Mouse (Mus musculus): ENCODE measurements around the gene Sdk1.

The Sdk1 gene

GRCm38 (mm10) chr5:141240841-141241543 lies at the start of gene Sdk1:
Sdk1 (plus strand) TSS chr5:141241490.
- no peak for DNase-seq (ENCODE audit: extremely low read depth, insufficient read length, low spot score)

DNA sequence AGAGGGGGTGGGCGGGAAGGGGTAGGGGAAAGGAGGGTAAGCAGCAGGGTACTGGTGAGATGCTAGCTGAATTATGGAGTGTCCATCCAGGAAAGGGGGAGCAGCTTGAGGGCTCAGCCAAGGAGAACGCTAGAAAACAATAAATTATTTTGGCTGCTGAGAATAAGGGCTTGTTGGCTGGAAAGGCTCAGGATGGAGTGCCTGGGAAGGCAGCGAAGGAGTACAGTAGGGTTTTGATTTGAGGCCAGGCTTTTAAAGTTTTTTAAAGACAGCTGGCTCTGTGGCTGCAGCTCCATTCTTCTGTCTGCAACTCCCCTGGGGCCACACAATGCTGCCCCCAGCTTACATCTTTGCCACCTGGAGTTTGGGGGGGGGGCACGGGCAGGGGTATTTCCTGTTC lies 44.0 kb upstream of the Sdk1 start:
- DNase-seq (ENCODE audit: extremely low read depth, insufficient read length, low spot score) = no peak

GRCm38 (mm10) chr5:141202276-141203065 lies 38.8 kb upstream of the Sdk1 start:
- peak; percentile 46 for DNase-seq (ENCODE audit: extremely low read depth, insufficient read length, low spot score)

DNA sequence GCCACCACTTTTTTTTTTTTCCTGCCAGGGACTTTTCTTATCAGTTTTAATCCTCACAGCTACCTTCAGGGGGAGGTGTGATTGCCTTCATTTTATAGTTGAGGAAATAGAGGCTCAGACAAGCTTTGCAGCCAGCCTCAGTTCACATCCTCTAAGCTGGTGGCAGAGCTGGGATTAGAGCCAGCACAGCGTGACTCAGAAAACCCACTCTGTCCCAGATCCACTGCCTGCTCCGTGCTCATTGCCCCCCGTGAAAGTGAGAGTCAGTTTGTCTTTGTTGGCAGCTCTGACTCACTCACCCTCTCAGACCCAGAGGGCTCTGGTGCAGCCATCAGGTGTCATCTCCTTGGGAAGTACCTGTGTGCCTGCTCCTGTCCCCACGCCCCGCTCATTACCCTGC lies 34.2 kb upstream of the Sdk1 start:
- DNase-seq (ENCODE audit: extremely low read depth, insufficient read length, low spot score) = peak; percentile 31

DNA sequence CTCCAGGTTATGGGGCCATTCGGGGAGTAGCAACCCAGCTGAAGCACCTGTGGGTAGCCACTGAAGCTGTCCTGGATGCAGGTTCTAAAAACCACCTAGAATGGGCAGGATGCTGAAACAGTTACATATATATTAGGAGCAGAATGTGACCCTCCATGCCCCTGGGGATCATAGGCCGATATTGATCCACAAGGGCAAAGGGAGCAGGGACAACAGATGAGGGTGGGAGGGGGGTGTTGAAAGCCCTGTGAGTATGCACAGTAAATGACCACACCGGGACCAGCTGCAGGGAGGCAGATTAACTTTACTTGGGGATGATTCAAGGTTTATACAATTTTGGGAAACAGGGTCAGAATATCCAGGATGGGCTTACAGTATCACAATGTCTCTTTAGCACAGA lies 16.0 kb upstream of the Sdk1 start:
- no peak for DNase-seq (ENCODE audit: extremely low read depth, insufficient read length, low spot score)

GRCm38 (mm10) chr5:141234326-141234725 lies 7.0 kb upstream of the Sdk1 start:
- no peak for DNase-seq (ENCODE audit: extremely low read depth, insufficient read length, low spot score)

DNA sequence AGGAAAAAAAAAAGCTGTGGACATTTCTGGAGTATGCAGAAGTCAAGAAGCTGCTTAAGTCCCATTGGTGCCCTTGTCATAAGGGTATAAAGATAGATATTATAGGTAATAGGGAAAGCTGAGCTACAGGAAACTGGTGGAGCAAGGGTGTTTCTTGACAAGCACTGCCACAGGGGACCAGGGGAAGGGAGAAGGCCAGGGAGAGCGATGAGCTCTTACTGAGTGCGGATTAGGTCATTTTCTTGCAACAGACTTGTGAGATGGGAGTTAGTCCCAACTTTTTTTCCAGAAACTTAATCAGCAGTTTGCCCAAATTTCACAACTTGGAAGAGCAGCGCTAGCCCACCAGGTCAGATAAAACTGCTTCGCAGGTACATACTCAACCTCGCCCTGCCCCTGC lies 1.9 kb upstream of the Sdk1 start:
- DNase-seq (ENCODE audit: extremely low read depth, insufficient read length, low spot score) = no peak

GRCm38 (mm10) chr5:141240441-141240840 lies 849 bp upstream of the Sdk1 start:
- DNase-seq (ENCODE audit: extremely low read depth, insufficient read length, low spot score) = no peak

DNA sequence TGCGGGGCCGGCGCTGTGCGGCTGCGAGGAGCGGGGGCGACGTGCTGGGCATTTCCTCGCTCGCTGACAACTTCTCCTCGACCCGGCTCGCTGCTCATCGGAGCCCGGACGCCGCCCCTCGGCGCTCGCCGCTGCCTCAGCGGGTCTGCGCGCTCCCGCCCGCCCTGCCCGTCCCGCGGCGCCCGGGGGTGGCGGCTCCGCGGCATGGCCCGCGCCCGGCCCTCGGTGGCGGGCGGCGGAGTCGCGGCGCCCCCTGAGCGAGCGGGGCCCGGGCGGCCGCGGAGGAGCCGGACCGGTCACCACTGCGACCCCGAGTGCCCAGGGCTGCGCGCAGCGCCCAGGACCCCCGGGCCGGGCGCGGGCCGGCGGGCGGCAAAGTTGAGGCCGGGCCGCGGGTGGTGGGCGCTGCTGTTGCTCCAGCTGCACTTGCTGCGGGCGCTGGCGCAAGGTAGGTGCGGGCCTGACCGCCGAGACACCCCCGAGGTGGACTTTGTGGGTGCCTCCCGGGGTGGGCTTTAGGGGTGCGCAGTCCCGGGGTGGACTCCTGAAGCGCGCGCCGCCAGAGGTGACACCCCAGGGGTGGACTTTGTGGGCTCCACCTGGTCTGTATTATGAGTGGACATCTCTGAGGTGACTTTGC lies 475 bp downstream of the Sdk1 start:
- DNase-seq (ENCODE audit: extremely low read depth, insufficient read length, low spot score) = no peak

DNA sequence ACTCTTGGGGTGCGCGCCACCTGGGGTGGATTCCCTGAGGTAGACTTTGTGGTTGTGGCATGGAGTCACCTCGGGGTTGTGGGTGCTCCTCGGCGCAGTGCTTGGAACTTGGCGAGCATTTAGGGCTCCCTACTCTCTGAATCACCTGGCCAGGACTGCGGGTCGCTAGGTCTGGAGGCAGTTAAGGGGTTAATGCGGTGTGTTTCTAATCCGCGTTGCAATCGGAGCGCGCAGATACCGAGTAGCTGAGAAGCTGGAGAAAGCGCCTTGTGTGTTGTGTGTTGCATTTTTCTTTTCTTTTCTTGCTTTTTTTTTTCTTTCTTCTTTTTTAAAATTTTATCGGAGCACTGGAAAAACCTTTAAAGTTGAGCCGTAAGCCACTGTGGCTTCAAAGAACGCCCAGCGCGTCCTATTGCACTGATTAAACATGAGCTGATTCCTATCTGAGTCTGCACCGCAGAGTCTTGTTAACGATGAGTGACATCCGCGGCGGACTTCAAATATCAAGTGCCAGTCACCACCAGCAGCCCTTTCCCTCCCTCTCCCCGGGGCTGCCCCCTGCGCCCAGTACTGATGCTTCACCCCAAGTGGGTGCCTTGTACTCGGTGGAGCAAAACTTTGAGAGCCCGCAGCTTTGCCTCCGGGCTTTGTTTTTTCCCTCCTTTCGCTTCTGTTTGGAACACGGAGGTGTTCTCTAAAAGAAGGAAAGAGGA lies 2.1 kb downstream of the Sdk1 start:
- no peak for DNase-seq (ENCODE audit: extremely low read depth, insufficient read length, low spot score)

DNA sequence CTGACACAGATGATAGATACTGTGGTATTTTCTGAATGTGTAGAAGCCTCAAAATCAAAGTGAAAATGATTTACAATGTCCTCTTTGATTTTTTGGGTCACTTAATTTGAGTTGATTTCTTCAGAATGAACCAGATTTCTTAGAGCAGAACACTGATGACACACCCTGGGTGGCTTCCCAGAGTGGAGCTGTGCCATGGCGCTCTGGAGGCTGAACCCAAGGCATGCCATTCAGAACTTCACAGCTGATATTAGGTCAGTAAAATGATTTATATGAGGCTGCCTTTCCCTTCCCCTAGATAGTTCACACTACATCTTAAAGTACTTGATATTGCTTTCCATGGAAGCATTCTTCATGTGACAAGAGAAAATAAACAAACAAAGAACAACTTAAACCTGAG lies 23.0 kb downstream of the Sdk1 start:
- DNase-seq (ENCODE audit: extremely low read depth, insufficient read length, low spot score) = no peak

GRCm38 (mm10) chr5:141277112-141277511 lies 35.8 kb downstream of the Sdk1 start:
- DNase-seq (ENCODE audit: extremely low read depth, insufficient read length, low spot score) = no peak

DNA sequence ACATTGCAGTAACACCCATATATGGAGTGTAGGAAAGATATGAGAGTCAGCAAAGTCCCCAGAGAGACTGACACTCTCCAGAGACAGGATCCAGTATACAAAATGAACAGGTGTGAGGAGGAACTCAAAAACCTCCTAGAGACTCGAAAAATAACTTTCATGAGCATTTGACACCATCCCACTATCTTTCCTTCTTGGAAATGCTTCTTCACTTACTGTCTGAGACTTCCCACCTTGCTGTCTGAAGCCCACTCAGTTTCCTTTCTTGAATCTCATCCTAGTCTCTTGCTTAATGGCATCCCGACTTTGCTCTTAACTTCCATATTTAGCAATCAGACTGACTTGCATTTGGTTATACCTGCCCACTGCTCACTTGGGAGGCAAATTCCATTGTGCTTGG lies 40.5 kb downstream of the Sdk1 start:
- DNase-seq (ENCODE audit: extremely low read depth, insufficient read length, low spot score) = no peak

DNA sequence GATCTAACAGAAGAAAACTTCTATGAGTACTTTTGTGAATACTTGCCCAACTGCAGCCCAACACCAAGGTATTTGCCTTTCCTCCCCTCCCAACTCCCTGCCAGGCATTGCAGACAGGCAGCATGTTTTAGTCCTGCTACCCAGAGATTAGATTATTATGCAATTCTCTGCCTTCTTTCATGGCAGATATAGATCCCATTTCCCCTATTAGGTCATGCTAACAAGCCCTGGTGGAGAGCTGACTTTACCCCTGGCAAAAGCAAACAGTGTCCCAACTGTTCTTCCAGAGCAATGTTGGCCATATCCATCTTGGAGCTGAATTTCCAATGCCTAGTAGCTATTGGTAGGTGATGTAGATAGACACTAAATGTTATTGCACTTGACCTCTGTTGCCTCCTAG lies 48.3 kb downstream of the Sdk1 start:
- DNase-seq (ENCODE audit: extremely low read depth, insufficient read length, low spot score) = no peak

GRCm38 (mm10) chr5:141295240-141295639 lies 54.0 kb downstream of the Sdk1 start:
- no peak for DNase-seq (ENCODE audit: extremely low read depth, insufficient read length, low spot score)

DNA sequence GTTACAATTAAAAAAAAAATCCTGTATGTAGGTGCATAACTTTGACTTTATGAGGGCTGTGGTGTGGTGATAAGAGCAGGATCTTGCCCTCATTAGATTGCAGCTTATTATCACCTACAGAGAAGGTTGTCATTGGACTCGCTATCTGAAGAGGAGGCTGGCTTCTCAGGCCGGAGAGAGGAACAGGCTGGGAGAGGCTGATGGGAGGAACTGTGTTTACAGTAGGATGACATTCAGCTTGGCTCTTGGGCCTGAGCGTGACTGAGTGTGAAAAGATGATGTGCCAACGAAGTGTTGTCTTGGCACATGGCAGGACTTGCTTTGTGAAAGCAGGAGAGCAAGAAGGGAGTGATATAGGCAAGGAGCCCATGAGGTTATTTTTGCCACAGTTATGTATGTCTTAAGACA lies 61.0 kb downstream of the Sdk1 start:
- no peak for DNase-seq (ENCODE audit: extremely low read depth, insufficient read length, low spot score)

- DNase-seq (ENCODE audit: extremely low read depth, insufficient read length, low spot score) = no peak
These were observed 62.5 kb downstream of the Sdk1 start for GRCm38 (mm10) chr5:141303746-141304145.

DNA sequence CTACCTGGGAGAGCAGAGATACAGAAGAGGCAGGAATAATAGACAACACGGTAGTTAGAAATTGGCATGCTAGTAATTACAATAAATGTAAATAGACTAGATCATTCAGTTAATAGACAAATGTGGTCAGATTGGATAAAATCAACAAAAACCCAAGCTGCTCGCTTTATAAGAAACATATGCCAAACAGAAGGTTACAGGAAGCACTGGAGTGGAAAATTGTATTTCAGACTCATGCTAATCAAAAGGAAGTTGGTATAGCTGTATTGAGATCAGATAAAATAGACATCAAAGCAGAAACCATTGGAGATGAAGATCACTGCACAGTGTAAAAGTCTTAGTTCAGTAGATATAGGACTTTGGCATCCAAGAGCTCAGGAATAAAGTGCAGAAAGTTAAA lies 63.4 kb downstream of the Sdk1 start:
- DNase-seq (ENCODE audit: extremely low read depth, insufficient read length, low spot score) = no peak

- no peak for DNase-seq (ENCODE audit: extremely low read depth, insufficient read length, low spot score)
These were observed 69.4 kb downstream of the Sdk1 start for GRCm38 (mm10) chr5:141310641-141311040.

- no peak for DNase-seq (ENCODE audit: extremely low read depth, insufficient read length, low spot score)
These were observed 70.5 kb downstream of the Sdk1 start for GRCm38 (mm10) chr5:141311801-141312200.

DNA sequence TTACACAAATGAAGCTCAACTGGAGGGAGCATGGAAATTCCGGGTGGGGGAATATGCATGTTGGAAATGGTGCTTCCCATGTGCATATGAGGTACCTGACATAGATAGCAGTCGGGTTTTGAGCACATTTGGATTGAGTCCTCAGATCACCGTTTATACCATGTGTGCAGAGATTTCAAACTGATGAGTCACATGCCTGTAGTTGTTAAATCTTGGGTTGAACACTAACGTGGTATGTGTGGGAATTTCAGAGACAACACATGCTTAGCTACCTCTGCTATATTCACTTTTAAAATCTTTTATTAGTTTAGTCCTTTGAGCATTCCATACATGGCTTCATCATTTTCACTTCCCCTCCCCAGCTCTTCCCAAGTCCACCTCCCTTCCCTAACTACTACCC lies 71.0 kb downstream of the Sdk1 start:
- DNase-seq (ENCODE audit: extremely low read depth, insufficient read length, low spot score) = no peak

Data from 3134 (cell line).